Mouse (Mus musculus) ES-E14 (cell line): ENCODE data around the gene Olfr1141. TPM values are rescaled to one million over a fixed set of nuclear protein-coding genes. Genes with fewer than 3 reads are reported as not detected.

Experiments used
- DNase-seq: peaks from one replicate; pipeline ENCODE4 v3.0.0-alpha.2; 2013; ENCODE audit warnings: low read depth, low spot score
- H3K27ac ChIP-seq: 2 replicates; pipeline ENCODE4 v1.5.1; 2012; ENCODE audit warnings: low read depth, mild to moderate bottlenecking, low read length, moderate library complexity, mixed read lengths; ENCODE audit not compliant: poor library complexity, insufficient read depth, severe bottlenecking
- H3K36me3 ChIP-seq: 2 replicates; pipeline ENCODE4 v1.6.1; 2012; ENCODE audit warnings: mild to moderate bottlenecking, low read length, moderate library complexity, mixed read lengths; ENCODE audit not compliant: control insufficient read depth, poor library complexity, insufficient read depth, severe bottlenecking
- H3K4me1 ChIP-seq, 2 experiments: fragments of 150-350 bp in 1 of 2; sonication (generic) in 1 of 2; 2 replicates each; pipeline ENCODE4 v1.6.1; 2012; ENCODE audit warnings: low read length in 2 of 2, mild to moderate bottlenecking in 1 of 2, mixed read lengths in 1 of 2; ENCODE audit not compliant: control insufficient read depth in 2 of 2, insufficient read depth in 2 of 2, poor library complexity in 1 of 2
- H3K4me3 ChIP-seq, 2 experiments: fragments of 150-350 bp in 1 of 2; sonication (generic) in 1 of 2; 2 replicates each; pipeline ENCODE4 v1.5.1; 2012; ENCODE audit warnings: low read length in 2 of 2, low read depth in 1 of 2, mild to moderate bottlenecking in 1 of 2, mixed read lengths in 1 of 2; ENCODE audit not compliant: insufficient read depth in 1 of 2, poor library complexity in 1 of 2, severe bottlenecking in 1 of 2
- H3K9ac ChIP-seq: 2 replicates; pipeline ENCODE4 v1.6.1; 2012; ENCODE audit warnings: low read depth, mild to moderate bottlenecking, low read length, mixed read lengths; ENCODE audit not compliant: poor library complexity, insufficient read depth, severe bottlenecking
- H3K9me3 ChIP-seq: fragments of 150-350 bp; sonication (generic); 2 replicates; pipeline ENCODE4 v1.6.1; 2012; ENCODE audit warnings: low read depth, mild to moderate bottlenecking, low read length; ENCODE audit not compliant: control insufficient read depth, insufficient read depth
- CHD2 ChIP-seq: IDR thresholded peaks from 2 replicates; pipeline ENCODE4 v1.6.1; 2014; ENCODE audit warnings: mild to moderate bottlenecking, low read depth, low read length, inconsistent platforms
- HCFC1 ChIP-seq: IDR thresholded peaks from 2 replicates; pipeline ENCODE4 v1.6.1; 2012; ENCODE audit warnings: low read length, inconsistent platforms, borderline replicate concordance; ENCODE audit not compliant: insufficient read depth
- MAFK ChIP-seq: IDR thresholded peaks from 2 replicates; pipeline ENCODE4 v1.6.1; 2014; ENCODE audit warnings: mild to moderate bottlenecking, low read depth, low read length, inconsistent platforms; ENCODE audit not compliant: insufficient read depth
- ZC3H11A ChIP-seq: IDR thresholded peaks from 2 replicates; pipeline ENCODE4 v1.6.1; 2012; ENCODE audit warnings: low read depth, mild to moderate bottlenecking, inconsistent platforms, low read length, borderline replicate concordance
- ZNF384 ChIP-seq: IDR thresholded peaks from 2 replicates; pipeline ENCODE4 v1.6.1; 2012; ENCODE audit warnings: low read depth, low read length, inconsistent platforms
- in situ Hi-C, 2 experiments: fragments of 600-800 bp; cut with MboI; formaldehyde crosslinking; loops; one replicate each; pipeline ENCODE4 v1.15.1; 2025; ENCODE audit warnings: low sequenced_read_pairs in 2 of 2, inconsistent platforms in 1 of 2; ENCODE audit not compliant: unreplicated experiment in 2 of 2
- total RNA-seq: library from RNA; depleted of rRNA; stranded (reverse); fragments of 300-350 nt; gene quantifications from 2 replicates; pipeline ENCODE4 v1.2.3, GENCODE M21; 2012; rRNA removed

Olfr1141 gene
- not detected in 2 replicates for total RNA-seq

GRCm38 (mm10) chr2:87753891-87754290 is at the start of gene Olfr1141:
Olfr1141 (minus strand) TSS chr2:87753991.
- no peaks in the 10 kb centered on the region for H3K36me3 ChIP-seq
- DNase-seq = no peak
- H3K9ac ChIP-seq = no peak within 1 kb of the TSS
- no peaks in the 10 kb centered on the region for H3K4me1 ChIP-seq
- H3K4me3 ChIP-seq = no peak within 1 kb of the TSS
- H3K9me3 ChIP-seq = no peaks in the 10 kb centered on the region
- no peak for TF ChIP-seq ZNF384
- no peak for TF ChIP-seq HCFC1
- no peak for TF ChIP-seq CHD2
- no peak for TF ChIP-seq ZC3H11A
- no peak for TF ChIP-seq MAFK
- in situ Hi-C loops = no loop called here
- no peak within 1 kb of the TSS for H3K27ac ChIP-seq

- H3K4me3 ChIP-seq = no peak within 1 kb of the TSS
- no peaks in the 10 kb centered on the region for H3K4me1 ChIP-seq
- no peak for TF ChIP-seq ZNF384
- no peak for TF ChIP-seq CHD2
- no peak for TF ChIP-seq MAFK
- no peak for TF ChIP-seq ZC3H11A
- no peak for TF ChIP-seq HCFC1
- no peaks in the 10 kb centered on the region for H3K36me3 ChIP-seq
- H3K9ac ChIP-seq = no peak within 1 kb of the TSS
- no peaks in the 10 kb centered on the region for H3K9me3 ChIP-seq
- no peak for DNase-seq
- H3K27ac ChIP-seq = no peak within 1 kb of the TSS
- in situ Hi-C loops = no loop called here
Observed at GRCm38 (mm10) chr2:87800292-87800691, 46.5 kb upstream of the Olfr1141 start, which contains the start of gene Olfr1143. Olfr1143 (plus strand) TSS chr2:87800592.

GRCm38 (mm10) chr2:87779183-87779582 is 25.4 kb upstream of the Olfr1141 start, which contains the start of gene Olfr152:
Olfr152 (plus strand) TSS chr2:87779483.
- Histone ChIP-seq H3K27ac (no peak within 1 kb of the TSS), H3K4me3 (no peak within 1 kb of the TSS), H3K9me3 (no peaks in the 10 kb centered on the region), H3K4me1 (no peaks in the 10 kb centered on the region), H3K36me3 (no peaks in the 10 kb centered on the region), H3K9ac (no peak within 1 kb of the TSS)
- in situ Hi-C loops = no loop called here
- no peak for DNase-seq
- TF ChIP-seq ZC3H11A (no peak), CHD2 (no peak), HCFC1 (no peak), MAFK (no peak), ZNF384 (no peak)

- Histone ChIP-seq H3K36me3 (no peaks in the 10 kb centered on the region), H3K27ac (no peak overlapping the region), H3K4me3 (no peak overlapping the region), H3K4me1 (no peaks in the 10 kb centered on the region), H3K9me3 (no peaks in the 10 kb centered on the region), H3K9ac (no peak overlapping the region)
- in situ Hi-C loops = no loop called here
- TF ChIP-seq CHD2 (no peak), ZC3H11A (no peak), MAFK (no peak), ZNF384 (no peak)
- DNase-seq = no peak
Observed at GRCm38 (mm10) chr2:87776143-87776542, 22.4 kb upstream of the Olfr1141 start.

GRCm38 (mm10) chr2:87743452-87743851 is 10.3 kb downstream of the Olfr1141 start, which contains the start of gene Olfr1140:
Olfr1140 (plus strand) TSS chr2:87743752.
- Histone ChIP-seq H3K4me1 (no peaks in the 10 kb centered on the region), H3K9ac (no peak within 1 kb of the TSS), H3K36me3 (no peaks in the 10 kb centered on the region), H3K9me3 (no peaks in the 10 kb centered on the region), H3K27ac (no peak within 1 kb of the TSS), H3K4me3 (no peak within 1 kb of the TSS)
- no peak for TF ChIP-seq MAFK
- TF ChIP-seq HCFC1 = no peak
- no peak for TF ChIP-seq ZNF384
- TF ChIP-seq ZC3H11A = no peak
- TF ChIP-seq CHD2 = no peak
- DNase-seq = no peak
- in situ Hi-C loops = no loop called here
